Mouse (Mus musculus): ENCODE measurements around the gene Cdh1.
"Not testable (repeated sequence)": the region's sequence is repeated elsewhere in the genome, so short reads cannot be mapped to it uniquely, and the experiment has no call there.

Cdh1 gene

DNA sequence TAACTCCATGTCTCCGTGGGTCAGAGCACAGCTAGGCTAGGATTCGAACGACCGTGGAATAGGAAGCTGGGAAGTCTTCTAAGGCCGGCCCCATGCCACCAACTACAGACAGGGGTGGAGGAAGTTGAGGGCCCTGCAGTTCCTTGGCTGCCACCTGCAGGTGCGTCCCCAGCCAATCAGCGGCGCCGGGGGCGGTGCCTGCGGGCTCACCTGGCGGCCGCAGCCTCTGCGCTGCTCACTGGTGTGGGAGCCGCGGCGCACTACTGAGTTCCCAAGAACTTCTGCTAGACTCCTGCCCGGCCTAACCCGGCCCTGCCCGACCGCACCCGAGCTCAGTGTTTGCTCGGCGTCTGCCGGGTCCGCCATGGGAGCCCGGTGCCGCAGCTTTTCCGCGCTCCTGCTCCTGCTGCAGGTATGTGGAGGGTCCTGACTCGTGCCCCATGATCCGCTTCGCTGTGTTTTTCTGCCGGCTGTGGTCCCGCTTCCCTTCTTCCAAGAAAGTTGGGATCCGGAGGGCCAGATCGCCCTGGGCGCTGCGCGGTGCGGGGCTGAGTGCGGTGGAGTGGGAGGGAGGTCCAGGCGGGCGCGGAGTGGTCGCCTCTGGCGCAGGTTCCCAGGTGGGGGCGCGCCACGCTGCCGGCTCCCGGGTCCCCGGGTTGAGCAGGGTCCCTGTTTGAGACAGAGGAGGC lies at the start of gene Cdh1:
Cdh1 (plus strand) TSS at position 221 of the 689 bp plus-strand sequence.
- peak; percentile 59 for DNase-seq (ENCODE audit: low spot score)

DNA sequence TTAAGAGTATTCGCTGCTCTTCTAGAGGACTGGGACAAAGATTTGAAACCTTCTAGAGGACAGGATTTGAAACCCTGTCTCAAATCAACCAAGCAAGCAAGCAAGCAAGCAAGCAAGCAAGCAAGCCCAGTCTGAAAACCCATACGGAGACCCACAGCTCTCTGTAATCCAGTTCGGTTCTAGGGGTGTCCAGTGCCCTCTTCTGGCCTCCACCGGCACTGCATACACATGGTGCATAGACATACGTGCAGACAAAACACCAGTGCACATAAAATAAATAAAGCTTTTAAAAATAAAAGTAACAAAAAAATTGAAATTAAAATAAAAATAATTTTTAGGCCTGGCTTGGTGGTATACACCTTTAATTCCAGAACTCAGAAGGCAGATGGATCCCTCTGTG lies 49.1 kb upstream of the Cdh1 start:
- DNase-seq (ENCODE audit: low spot score): no peak

GRCm38 (mm10) chr8:106556068-106556645 lies 47.0 kb upstream of the Cdh1 start:
- no peak for DNase-seq (ENCODE audit: low spot score)

DNA sequence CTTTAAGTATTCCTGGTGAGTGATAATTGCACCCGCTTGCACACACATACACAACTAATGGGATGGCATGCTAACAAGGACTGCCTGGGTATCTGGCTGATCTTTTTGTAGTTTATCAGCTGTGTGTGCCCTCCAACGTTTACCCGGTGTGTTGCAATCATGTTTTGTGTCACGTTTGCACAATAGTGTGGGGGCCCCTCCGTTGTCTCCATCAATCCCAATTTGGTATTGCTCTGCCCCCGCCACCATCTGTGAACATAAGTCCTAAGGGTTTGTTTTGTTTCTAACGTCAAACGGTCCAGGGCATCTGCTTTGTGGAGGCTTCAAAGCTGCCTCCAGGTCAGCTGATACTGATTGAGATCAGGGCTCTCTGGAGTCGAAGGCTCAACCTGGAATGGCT lies 43.3 kb upstream of the Cdh1 start:
- DNase-seq (ENCODE audit: low spot score): no peak

DNA sequence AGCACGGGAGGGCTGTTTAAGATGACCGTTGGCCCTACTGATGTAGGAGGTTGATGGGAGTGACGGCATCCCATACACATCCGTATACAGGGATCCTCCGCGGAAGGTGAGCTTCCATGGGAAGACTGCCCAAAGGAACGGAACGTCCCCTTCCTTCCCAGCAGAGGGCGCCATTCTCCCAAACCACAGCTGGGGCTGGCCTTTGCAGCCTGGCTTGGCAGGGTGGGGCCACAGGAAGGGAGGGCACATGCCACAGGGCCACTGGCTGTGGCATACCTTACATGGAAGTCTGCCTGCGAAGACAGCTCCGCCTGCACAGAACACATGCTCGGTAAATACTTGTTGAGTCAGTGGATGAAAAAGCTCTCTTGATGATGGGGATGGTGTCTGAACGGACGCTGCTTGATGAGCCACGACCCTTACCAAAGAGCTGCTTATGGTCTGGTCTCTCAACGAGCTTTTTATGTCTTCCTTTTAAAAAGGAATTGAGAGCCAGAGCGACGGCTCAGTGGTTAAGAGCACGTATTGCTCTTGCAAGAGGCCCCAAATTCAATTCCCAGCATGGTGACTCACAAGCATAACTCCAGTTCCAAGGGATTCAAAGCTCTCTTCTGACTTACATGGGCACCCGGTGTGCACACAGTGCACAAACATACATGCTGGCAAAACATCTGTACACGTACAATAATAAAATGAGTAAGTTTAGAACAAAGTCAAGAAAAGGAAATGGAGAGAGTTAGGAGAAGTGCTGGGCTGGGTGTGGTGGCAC lies 41.9 kb upstream of the Cdh1 start:
- DNase-seq (ENCODE audit: low spot score): peak; percentile 88

- DNase-seq (ENCODE audit: low spot score): no peak
Measured at GRCm38 (mm10) chr8:106563691-106564182, 39.4 kb upstream of the Cdh1 start.

GRCm38 (mm10) chr8:106569006-106569405 lies 34.1 kb upstream of the Cdh1 start:
- no peak for DNase-seq (ENCODE audit: low spot score)

DNA sequence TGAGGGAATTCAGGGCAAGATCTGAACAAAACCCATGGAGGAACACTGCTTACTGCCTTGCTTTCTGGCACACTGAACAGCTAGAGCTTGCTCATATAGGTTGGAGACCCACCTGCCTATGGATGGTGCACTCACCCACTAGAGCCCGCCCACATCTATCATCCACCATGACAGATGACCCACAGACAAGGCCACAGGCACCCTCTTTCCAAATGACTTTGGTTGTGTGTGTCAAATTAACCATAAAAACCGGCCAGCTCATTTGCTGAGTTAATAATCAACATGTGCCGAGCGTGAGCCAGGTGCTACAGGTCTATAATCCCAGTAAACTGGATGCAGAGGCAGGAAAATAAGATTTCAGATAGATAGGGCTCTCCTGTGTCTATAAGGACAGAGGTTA lies 32.8 kb upstream of the Cdh1 start:
- no peak for DNase-seq (ENCODE audit: low spot score)

DNA sequence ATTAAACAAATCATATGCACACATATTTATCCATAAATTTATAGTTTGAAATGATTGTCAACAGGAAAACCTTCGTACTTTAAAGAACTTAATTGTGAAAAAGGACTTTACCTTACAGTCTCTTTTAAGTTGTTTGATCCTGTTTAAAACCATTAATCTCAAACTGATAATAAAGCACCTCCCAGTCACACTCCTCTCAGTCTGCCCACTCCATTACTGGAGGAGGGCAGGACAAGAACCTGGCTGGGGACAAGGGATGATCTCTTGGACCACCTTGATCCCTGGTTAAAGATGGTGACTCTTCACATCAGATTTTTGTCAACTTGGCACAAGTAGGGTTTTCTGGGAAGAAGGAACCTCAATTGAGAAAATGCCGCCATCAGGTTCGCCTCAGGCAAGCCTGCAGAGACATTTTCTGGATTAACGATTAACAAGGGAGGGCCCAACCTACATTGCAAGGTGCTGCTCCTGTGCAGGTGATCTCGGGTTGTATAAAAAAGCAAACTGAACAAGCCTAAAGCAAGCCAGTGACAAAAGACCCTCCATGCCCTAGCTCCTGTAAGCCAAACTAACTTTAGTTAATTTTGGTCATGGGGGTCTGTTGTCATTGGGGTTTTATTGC lies 31.5 kb upstream of the Cdh1 start:
- no peak for DNase-seq (ENCODE audit: low spot score)

- not testable (repeated sequence) for DNase-seq (ENCODE audit: low spot score)
Measured at GRCm38 (mm10) chr8:106572175-106572574, 31.0 kb upstream of the Cdh1 start.

DNA sequence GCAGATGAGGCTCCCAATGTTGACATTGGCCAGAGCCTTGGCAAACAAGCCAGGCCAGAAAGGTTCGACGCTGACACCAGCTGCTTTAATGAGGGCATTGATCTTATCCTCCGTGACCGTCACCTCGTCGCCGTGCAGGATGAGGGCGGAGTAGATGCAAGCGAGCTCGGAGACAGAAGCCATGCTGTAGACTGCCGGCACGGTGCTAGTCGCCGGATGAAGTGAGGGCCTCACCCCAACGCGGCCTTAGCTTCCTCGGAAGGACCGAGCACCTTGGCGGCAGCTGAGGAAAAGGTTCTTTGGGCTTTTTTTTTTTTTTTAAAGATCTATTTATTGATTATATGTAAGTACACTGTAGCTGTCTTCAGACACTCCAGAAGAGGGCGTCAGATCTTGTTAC lies 30.0 kb upstream of the Cdh1 start, which contains the start of gene Gm10073:
Gm10073 (minus strand) TSS at position 294 of the 400 bp plus-strand sequence.
- DNase-seq (ENCODE audit: low spot score): not testable (repeated sequence)

DNA sequence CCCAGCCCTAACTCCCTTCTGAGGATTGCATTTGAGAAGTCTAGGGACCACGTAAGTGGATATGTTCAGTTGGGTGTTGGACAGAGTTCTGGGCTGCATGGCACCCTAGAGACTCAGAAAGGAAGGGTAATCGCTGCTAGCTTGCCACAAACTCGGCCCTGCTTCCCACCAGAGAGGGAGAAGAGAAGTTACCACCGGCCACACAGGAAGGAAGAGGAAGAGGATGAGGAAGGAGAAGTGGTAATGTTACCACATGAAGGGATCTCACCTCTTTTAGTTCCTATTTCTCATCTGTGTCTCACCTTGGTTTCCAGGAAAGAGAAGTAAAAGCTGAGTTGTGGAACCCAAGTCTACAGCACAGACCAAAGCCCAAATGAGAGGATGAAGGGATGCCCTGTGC lies 28.9 kb upstream of the Cdh1 start:
- no peak for DNase-seq (ENCODE audit: low spot score)

DNA sequence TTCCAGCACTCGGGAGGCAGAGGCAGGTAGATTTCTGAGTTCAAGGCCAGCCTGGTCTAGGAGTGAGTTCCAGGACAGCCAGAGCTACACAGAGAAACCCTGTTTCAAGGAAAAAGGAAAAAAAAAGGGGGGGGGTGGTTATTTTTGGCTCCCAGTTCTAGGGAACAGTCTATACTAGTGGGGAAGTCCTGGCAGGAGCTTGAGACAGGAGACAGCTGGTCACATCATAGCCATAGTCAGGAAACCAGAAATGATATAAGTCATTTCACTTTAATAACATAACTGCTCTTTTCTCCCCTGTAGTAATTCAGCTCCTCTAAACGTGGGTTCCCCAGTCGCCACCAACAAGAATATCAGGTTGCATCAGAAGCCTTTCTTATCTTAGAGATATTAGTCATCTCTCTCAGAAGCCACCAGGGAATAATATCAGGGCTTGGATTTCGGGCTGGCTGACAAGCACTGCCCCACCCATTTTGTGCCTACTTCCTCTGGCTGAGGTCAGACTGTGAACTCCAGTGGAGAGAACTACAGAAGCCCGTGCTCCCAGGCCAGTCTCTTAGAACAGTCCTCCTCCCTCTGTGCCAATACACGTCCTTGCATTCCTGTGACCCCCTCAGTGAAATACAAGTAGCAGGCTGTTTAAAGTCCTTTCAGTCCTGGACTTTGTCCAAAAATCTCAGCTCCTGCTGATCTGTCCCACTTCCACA lies 26.1 kb upstream of the Cdh1 start:
- DNase-seq (ENCODE audit: low spot score): no peak

- no peak for DNase-seq (ENCODE audit: low spot score)
Measured at GRCm38 (mm10) chr8:106579510-106579909, 23.6 kb upstream of the Cdh1 start.

- no peak for DNase-seq (ENCODE audit: low spot score)
Measured at GRCm38 (mm10) chr8:106581344-106582088, 21.6 kb upstream of the Cdh1 start.

DNA sequence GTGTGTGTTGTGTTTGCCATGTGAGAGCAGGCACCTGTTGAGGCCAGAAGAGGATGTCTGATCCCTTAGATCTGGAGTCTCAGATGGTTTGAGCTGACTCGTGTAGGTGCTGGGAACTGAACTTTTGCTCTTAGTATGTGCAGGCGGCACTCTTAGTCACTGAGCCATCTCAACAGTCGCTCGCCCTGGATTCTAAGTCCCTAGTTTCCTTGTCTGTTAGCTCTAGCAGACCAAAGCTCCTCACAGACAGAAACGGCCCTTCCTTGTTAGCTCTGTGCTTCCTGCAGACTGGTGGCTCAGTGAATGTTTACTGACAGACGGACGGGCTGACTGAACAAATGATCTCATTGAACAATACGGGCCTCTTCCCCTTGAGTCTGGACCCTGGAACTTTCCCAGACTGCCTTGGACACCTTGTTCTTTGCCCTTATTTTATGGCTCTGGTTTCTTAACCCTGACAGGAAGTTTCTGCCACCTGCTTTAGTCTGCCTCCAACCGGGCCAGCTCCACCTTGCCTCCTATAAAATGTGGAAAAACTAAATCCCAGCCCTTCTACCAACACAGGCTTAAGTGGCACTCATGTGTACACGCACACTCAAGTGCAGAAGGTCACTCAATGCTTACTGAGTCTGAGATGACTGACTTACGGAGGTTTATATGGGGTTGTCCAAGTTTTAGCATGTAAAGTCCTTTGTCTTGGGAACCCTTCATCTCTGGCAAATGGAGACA lies 18.0 kb upstream of the Cdh1 start:
- DNase-seq (ENCODE audit: low spot score): no peak

GRCm38 (mm10) chr8:106585671-106586037 lies 17.5 kb upstream of the Cdh1 start:
- DNase-seq (ENCODE audit: low spot score): no peak

GRCm38 (mm10) chr8:106586896-106587295 lies 16.3 kb upstream of the Cdh1 start:
- no peak for DNase-seq (ENCODE audit: low spot score)

- no peak for DNase-seq (ENCODE audit: low spot score)
Measured at GRCm38 (mm10) chr8:106588443-106589431, 14.4 kb upstream of the Cdh1 start.
